Mouse (Mus musculus): ENCODE measurements around the gene BC049352. TPM values are rescaled to one million over a fixed set of nuclear protein-coding genes. Genes with fewer than 3 reads are reported as not detected.

The BC049352 gene
- total RNA-seq, 2 experiments from 2014 or later: 0.47 to 0.56 TPM

DNA sequence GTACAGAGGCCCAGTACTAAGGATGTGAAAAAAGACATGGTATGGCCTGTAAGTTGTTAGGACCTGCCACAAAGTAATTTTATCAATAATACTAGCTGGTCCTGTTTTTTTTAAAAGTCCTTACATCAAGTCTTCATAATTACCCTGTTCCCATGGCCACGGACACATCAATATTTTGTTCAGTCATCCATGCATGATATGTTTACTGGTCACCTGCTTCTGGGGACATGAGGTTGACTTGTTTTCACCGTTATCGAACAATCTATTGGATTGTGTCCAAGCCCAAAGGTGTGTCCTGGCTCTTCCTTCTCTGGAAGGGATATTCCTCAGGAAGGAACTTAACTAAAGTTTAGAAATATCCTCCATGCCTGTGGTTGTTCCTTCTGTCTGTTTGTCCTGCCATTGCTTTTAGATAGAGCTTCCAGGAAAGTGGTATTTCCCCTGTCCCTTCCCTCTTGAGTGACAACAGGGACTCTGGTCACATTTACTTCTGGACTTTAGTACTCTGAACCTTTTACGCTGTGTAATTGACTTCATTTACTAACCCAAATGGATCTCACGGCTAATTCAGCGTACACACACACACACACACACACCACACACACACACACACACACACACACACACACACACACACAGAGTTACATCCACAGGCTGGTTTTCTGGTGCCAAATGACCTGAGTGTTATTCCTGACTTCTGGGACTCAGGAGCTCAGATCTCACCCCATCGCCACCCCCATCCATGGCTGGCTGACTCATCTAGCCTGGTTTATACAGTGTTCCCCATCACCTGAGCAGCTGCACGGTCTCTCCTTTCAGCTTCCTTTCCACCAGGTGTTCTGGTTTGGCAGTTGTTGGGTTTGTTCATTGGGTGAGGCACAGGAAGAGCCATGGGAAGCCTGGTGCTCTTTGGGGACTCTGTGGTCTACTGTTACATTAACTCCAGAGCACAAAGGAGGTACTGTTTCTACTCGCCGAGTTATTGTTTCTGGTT is 7.1 kb downstream of the BC049352 start:
- DNase-seq (ENCODE audit: extremely low spot score in 1 of 2, low spot score in 1 of 2): no peak

DNA sequence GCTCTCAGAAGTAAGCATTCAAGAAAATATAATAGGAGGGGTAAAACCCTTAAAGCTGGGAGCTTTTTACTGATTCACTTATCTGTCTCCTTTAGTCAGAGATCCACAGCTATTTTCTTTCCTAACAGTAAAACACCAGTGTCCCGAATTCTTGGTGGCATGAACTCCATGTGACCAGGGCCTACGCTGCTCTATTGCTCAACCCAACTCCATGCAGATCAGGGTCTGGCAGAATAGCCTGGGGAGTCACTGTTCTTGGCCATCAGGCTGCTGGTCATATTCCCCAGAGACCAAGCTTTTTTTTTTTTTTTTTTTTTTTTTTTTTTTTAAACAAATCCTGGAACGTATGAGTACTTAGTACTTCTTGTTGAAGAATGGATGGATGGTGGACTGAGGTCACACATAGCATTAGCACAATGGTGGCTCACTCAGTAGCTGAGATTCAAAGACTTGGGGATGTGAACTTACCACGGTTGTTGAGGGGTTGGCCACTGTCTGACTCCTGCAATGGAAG is 7.9 kb downstream of the BC049352 start:
- DNase-seq (ENCODE audit: extremely low spot score in 1 of 2, low spot score in 1 of 2): no peak

DNA sequence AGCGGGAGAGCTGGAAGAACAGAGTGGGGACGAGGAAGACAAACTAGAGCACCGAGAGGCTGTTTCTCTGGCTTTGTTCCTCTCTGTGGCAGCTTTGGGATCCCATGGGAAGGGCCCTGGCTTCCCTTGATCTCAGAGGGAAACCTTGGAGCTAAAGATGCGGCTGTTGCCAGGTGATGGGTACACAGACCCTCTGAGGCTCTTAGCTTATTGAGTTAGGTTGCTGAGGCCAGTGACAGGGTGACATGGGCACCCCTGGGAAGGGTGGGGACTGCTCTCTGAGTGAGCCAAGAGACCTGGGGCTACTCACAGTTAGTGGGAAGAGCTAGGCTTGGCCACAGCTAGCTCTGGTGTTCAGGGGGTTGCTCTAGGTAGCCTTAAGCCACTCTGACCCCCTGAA is 13.7 kb downstream of the BC049352 start:
- DNase-seq (ENCODE audit: extremely low spot score in 1 of 2, low spot score in 1 of 2): no peak

DNA sequence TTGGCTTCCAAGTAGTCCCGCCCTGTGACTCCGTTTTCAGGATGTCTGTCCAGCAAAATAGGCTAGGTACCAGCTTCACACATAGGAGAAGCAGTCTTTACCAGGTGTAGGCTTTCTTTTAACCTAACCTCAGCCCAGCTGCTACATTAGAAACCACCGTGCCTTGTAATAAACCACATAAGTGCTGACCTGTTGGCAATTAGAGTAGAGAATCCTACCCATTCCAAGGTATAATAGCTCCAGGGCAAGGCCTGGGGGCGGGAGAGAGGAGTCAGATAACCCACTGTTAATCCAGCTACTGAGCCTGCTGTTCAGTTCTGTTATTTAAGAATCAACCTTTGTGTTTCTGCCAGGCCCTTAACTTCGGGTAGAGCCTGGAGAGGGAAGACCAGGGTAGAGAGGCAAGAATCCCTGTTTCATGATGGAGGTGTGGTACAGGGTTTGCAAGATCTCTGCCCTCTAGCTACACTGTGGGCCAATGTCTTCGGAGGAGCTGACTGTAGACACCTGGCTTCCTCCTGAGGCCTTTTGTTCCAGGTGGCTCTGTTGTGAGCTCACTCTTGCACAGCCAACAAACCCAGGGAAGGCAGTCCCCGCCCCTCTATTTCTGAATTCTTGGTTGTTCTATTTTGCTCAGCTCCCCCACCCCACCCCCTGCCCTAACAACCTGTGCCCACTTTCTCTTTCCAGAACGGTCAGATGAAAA is 14.5 kb downstream of the BC049352 start:
- no peak for DNase-seq (ENCODE audit: extremely low spot score in 1 of 2, low spot score in 1 of 2)

DNA sequence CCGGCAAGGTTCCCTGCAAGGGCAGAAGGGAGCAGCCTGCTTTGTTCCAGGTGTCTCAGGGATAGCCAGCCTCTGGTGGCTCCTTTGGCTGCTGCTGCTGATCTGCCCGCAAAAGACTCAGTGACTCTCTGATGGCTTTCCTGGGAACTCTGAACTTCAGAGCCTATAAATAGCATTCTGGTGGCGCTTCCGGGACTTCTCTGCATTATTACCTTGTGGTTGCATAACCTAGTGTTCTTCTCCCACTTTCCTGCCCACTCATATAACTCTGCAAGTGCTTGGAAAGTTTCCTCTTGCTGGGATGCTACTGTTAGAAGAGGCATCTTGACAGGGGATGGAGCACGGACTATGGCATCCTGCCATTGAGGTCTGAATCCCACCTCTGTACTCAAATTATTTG is 15.7 kb downstream of the BC049352 start:
- no peak for DNase-seq (ENCODE audit: extremely low spot score in 1 of 2, low spot score in 1 of 2)

DNA sequence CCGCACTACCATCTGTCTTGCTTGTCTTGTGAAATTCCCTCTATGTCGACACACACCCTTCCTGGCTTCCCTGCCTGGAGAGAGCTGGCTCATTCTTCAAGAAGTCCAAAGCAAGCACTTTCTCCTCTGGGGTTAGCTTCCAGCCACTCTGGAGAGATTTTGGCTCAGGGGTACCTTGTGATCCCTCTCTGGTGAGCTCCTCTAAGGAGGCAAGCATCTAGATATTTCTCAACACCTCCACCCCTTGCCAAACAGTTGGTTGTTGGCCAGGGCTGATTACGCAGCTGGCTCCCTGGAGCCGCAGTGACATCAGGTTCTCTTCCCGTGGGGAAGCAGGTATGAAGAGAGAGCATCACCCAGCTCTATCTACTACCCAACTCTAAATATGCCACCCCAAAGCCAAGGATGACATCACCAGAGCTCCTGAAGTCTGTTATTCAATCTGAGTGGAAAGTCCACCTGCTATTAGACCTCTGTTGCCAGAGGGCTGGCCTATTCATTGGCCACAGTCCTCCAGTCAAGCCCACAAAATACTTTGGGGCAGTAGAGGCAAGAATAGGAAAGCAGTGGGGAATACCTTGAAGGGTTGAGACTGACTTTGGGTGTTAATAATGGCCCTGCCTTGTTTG is 19.6 kb downstream of the BC049352 start:
- DNase-seq (ENCODE audit: extremely low spot score in 1 of 2, low spot score in 1 of 2): no peak

DNA sequence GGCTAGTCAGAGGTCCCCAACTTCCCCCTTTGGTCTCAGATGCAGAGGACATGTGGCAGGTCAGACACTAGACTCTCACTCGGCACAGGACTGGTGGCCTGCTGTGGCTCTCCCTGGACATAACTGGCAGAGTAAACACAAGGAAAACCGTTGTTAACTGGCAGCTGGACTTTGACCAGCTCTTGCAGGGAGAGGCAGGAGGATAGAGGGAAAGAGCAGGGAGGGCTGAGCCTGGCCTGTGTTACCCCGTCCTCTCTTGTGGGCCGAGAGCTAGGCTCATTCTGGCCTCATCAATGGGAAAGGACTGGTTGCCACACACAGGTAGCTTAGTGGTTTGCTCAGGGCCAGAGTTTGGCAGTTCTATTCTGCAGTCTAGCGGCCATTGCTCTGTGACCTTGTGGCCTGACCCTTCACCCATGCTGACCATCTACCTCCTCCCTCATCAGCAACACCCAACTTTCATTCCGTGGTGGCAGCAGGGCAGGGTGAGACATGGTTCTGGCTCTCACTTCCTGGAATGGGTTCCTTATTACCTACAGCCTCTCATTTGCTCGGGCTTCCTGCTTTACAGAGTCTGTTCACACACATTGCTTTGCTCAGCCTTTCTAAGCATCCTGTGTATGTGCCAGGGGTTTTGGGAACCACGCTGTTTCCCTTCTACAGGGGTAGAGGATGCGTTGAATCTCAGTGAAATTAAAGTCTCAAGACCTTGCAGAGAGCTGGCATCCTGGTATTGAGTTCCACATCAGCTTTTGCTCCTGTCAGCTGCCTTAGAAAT is 20.4 kb downstream of the BC049352 start:
- no peak for DNase-seq (ENCODE audit: extremely low spot score in 1 of 2, low spot score in 1 of 2)

DNA sequence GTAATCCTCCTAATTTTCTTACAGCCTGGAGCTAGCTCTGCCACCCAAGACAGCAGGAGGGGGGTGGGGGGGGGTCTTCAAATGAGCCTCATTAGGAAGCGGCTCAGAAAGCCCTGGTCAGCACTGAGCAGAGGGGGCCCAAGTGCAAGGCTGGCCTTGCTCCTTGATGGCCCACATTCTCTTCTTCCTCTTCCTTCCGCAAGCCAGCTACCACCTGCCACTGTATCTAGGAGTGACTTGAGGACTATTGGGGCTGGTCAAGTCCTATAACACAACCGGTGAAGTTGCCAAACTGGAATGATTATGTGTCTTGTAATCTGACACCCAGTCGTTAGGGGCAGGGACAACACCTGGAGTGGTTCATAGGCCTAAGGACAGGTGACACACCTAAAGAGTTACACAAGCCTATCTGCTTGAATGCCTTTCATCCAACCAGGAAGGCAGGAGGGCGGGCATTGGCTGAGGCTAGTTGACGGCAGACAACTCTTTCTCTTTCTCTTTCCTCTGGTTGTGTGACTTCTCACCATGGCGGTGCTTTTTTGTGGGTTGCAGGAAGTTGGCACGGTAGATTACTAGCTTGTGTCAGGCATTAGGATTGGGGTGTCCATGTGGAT is 22.1 kb downstream of the BC049352 start, which contains the start of gene Tmprss4:
Tmprss4 (minus strand) TSS at position 296 of the 614 bp plus-strand sequence.
- DNase-seq (ENCODE audit: extremely low spot score in 1 of 2, low spot score in 1 of 2): no peak

DNA sequence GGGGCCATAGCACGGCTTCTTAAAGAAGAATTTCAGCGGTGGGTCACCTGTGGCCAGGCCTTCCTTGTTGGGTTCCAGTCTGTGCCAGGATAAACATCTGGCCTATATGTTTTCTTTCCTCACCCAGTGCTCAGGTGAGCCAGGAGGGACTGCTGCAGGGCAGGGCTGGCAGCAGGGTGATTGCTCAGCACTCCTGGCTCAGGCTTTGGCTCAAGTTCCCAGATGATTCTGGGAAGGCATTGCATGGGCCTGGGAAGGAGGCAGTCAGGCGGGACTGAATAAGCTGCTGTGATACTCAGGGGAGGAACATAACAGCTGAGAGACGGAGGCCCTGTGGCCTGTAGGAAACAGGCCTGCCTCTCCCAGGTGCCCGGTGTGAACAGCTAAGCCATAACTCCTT is 23.3 kb downstream of the BC049352 start:
- DNase-seq (ENCODE audit: extremely low spot score in 1 of 2, low spot score in 1 of 2): no peak

DNA sequence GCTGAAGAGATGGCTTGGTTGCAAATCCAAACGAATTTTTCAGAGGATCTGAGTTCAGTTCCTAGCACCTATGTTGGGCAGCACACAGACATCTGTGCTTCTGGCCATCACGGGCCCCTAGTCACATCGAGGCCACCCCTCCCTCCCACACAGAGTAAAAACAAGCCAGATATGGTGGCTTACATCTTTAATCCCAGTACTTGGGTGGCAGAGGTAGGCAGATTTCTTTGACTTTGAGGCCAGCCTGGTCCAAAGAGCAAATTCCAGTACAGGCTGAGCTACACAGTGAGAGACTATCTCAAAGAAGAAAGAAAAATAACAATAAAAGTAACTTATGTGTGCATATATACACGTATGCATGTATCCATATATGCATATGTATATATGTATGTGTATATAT is 24.3 kb downstream of the BC049352 start:
- no peak for DNase-seq (ENCODE audit: extremely low spot score in 1 of 2, low spot score in 1 of 2)

DNA sequence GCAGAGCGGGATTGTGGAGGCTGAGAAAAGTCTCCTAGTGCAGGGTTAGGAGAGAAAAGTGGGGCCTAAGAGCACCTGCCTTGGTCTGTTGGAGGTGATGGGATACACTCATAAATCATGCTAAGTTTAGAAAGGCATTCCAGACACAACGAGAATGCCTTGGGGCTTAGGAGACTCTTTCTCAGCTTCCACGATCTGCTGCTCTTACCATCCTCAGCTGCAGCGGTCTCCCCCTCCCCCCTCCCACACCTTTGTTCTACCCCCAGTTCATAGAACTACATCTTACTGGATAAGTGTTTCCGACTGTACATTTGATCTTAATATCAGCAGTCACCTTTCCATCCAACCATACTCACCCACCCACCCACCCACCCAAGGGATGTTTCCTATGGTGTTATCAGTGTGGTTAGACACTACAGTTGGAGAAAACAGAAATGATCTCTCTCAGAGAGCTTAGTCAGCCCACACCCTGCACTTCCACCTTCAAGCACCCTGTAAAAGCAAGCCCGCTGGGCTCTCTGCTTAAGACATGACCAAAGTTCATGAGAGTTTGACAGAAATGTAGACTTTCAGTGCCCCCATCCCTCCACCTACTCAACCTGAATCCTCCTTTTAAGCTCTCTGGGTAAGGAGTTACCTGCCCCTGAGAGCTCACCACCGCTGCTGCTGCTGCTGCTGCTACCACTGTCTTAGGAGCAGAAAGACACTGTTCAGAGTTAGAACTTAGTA is 25.4 kb downstream of the BC049352 start:
- DNase-seq (ENCODE audit: extremely low spot score in 1 of 2, low spot score in 1 of 2): no peak

DNA sequence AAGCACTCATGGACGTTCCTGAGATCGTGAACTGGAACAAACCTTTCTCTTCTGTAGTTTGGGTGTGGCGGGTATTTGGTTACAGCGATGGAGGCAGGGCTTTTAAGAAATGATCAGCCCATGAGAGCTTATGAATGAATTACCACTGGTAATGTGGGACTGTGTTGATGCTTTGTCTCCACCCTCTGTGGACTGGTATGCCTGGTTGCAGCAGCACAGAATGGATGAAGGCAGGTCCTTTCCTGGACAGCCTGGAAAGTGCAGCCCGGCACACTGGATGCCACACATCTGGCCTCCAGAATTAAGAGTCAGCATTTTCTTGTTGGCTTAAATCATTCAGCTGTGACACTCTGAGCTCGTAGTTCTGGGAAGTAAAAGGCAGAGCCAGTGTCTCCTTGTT is 30.2 kb downstream of the BC049352 start:
- no peak for DNase-seq (ENCODE audit: extremely low spot score in 1 of 2, low spot score in 1 of 2)

DNA sequence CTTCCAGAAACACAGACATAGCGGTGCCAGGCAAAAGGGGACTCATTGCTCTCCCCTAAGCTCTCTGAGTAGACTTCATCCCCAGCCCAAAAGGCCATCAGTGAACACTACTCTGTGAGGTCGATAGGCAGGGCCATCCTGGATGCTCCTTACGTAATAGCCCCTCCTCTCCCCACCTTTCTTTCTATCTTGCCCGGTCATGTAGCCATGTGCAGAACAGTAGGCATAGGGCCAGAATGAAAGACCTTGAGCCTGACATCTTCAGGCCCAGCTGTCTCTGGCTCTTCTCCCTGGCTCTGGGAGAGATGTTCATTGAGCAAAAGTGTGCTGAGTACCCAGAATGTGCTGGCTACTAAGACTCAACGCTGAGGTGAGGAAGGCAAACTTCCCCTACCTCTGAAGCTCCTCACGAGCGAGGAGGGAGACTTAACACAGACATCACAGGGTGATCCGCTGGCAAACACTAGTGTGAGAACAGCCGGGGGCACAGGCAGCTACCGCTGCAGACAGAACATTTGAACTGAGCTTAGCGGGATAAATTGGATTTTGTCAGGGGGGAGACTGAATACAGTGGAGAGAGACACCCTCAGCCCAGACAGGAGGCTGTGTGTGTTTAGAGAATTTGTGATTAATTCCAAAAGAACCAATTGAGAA is 33.8 kb downstream of the BC049352 start:
- no peak for DNase-seq (ENCODE audit: extremely low spot score in 1 of 2, low spot score in 1 of 2)

DNA sequence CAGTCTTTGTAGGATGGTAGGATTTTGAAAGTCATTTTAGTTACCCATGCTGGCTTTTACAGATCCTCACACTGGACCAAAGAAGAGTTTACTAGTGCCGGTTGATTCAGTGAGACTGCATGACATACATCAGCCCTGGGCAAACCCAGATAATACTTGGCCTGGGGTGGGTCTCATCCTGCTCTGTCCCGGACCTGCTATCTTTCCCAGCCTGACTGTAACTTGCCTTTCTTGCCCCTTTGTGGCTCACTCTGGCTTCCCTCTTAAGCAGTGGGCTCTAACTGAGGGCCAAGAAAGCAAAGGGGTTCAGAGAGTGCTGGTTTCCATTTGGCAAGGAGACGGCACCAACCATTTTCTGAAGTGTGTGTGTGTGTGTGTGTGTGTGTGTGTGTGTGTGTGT is 37.8 kb downstream of the BC049352 start:
- DNase-seq (ENCODE audit: extremely low spot score in 1 of 2, low spot score in 1 of 2): no peak

DNA sequence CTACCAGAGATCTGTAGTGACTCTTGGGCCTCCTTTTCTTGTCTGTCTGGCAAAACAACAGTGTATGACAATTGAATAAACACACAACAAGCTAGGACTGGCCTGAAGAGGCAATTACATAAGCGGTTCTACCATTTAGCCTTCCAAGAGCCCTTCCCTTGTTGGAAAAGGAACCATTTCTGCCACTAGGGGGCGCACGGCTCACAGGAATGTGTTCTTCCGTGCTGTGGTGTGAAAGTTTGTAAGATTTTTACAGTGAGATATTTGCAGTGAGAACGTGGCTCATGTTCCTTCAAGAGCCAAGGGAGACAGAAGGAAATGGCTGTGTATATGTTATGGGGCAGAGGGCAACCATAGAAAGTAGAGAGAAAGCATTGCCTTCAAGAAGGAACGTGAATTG is 39.8 kb downstream of the BC049352 start:
- peak; percentile 96 to 100 for DNase-seq (ENCODE audit: extremely low spot score in 1 of 2, low spot score in 1 of 2)

DNA sequence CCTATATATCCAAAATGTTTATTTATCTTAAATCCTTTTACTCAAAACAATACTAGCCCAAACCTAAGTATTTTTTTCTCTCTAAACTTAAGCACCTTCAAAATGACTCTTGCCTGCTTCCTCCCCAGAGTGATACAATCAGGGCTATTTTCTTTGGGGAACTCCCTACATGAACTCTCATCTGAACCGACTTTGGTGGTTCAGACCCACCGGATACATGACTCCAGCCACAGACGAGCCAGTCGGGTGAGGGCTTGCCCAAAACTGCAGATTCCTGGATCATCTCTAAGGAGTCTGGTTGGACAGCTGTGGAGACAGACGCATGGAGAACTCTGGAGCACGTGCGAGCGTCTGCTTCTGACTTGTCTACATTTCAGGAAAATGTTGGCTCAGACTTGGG is 47.6 kb downstream of the BC049352 start:
- no peak for DNase-seq (ENCODE audit: extremely low spot score in 1 of 2, low spot score in 1 of 2)

DNA sequence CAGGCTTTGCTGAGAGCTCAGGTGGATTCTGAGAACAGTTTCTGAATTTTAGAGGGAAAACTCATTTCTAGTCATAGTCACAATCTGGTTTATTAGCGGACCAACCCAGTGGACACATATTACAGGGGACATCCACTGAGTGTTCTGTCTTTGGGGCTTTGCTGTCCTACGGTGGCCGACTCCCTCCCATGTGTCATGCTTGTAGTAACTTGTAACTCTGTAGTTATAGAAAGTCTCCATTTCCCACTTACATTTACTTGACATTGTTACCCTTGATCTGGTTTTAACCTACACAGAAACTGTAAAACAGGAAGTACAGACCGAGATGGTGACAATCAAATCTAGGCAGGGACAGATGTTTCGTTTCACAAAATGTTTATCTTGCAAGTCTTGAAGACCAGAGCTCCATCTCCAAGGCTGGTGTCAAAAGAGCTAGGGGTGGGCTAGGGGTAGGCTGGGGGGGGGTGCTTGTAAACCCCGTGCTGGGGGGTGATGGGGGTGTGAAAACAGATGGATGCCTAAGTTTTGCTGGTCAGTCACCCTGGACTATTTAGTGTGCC is 53.9 kb downstream of the BC049352 start:
- DNase-seq (ENCODE audit: extremely low spot score in 1 of 2, low spot score in 1 of 2): no peak

DNA sequence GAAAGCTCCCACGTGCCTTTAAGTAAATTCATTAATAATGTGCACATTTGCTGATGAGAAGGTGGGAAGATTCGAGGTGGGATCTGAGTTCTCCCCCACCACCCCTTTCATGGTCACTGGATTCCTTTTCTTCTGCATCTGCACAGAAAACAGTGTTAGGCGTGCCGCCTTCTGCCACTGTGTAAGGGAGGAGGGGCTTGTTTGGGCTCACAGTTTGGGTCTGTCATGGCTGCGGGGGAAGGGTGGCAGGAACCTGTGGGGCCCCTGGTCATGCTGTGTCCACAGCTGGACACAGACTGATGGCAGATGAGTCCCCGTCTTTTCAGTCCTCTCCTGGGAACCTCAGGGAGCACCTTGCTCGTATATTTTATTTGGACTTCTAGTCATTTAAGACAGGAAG is 54.9 kb downstream of the BC049352 start:
- DNase-seq (ENCODE audit: extremely low spot score in 1 of 2, low spot score in 1 of 2): no peak

Data from layer of hippocampus, postnatal 25 days (tissue).